Mouse (Mus musculus) limb, embryonic 12.5 days (tissue): ENCODE results near the gene Cavin2. TPM values are rescaled to one million over a fixed set of nuclear protein-coding genes. Genes with fewer than 3 reads are reported as not detected.

Experiments used
- ATAC-seq: fragments of 200-750 bp; cut with Nextera tagmentation; 2 replicates; pipeline ENCODE4 v1.8.0; 2017; ENCODE audit warnings: low read depth, moderate TSS enrichment; ENCODE audit not compliant: insufficient number of reproducible peaks, insufficient read depth, low FRiP score, low TSS enrichment
- H3K27ac ChIP-seq: fragments of 300-500 bp; sonication (generic); 2 replicates; pipeline ENCODE4 v1.5.1; 2016; ENCODE audit warnings: mild to moderate bottlenecking, moderate library complexity
- H3K27me3 ChIP-seq: fragments of 300-500 bp; sonication (generic); 2 replicates; pipeline ENCODE4 v1.6.1; 2016; ENCODE audit warnings: mild to moderate bottlenecking, moderate library complexity
- H3K36me3 ChIP-seq: fragments of 300-500 bp; sonication (generic); 2 replicates; pipeline ENCODE4 v1.6.1; 2016; ENCODE audit warnings: mild to moderate bottlenecking, moderate library complexity
- H3K4me1 ChIP-seq: fragments of 300-500 bp; sonication (generic); replicated peaks from 2 replicates; pipeline ENCODE4 v1.6.1; 2016
- H3K4me2 ChIP-seq: fragments of 300-500 bp; sonication (generic); 2 replicates; pipeline ENCODE4 v1.6.1; 2016; ENCODE audit warnings: mild to moderate bottlenecking, moderate library complexity
- H3K4me3 ChIP-seq: fragments of 300-500 bp; sonication (generic); replicated peaks from 2 replicates; pipeline ENCODE4 v1.5.1; 2016; ENCODE audit warnings: mild to moderate bottlenecking
- H3K9ac ChIP-seq: fragments of 300-500 bp; sonication (generic); replicated peaks from 2 replicates; pipeline ENCODE4 v1.6.1; 2016; ENCODE audit warnings: mild to moderate bottlenecking, moderate library complexity
- H3K9me3 ChIP-seq: fragments of 300-500 bp; sonication (generic); 2 replicates; pipeline ENCODE4 v1.6.1; 2016; ENCODE audit warnings: mild to moderate bottlenecking, moderate library complexity
- WGBS: fragments of 180-500 bp; shearing (Covaris S2); methylation state at CpG from one replicate; pipeline ENCODE4 v1.1.7; 2016; 5-methylcytosine and 5-hydroxymethylcytosine counted together
- polyA plus RNA-seq: library from polyadenylated mRNA; unstranded; fragments of >200 nt; fragmentation: Nextera tagmentation; extraction: Ambion mirVana; gene quantifications from 2 replicates; pipeline ENCODE4 v1.2.1, GENCODE M21; 2016

Gene Cavin2
- polyA plus RNA-seq: 6.3 and 8.2 TPM in 2 replicates

DNA sequence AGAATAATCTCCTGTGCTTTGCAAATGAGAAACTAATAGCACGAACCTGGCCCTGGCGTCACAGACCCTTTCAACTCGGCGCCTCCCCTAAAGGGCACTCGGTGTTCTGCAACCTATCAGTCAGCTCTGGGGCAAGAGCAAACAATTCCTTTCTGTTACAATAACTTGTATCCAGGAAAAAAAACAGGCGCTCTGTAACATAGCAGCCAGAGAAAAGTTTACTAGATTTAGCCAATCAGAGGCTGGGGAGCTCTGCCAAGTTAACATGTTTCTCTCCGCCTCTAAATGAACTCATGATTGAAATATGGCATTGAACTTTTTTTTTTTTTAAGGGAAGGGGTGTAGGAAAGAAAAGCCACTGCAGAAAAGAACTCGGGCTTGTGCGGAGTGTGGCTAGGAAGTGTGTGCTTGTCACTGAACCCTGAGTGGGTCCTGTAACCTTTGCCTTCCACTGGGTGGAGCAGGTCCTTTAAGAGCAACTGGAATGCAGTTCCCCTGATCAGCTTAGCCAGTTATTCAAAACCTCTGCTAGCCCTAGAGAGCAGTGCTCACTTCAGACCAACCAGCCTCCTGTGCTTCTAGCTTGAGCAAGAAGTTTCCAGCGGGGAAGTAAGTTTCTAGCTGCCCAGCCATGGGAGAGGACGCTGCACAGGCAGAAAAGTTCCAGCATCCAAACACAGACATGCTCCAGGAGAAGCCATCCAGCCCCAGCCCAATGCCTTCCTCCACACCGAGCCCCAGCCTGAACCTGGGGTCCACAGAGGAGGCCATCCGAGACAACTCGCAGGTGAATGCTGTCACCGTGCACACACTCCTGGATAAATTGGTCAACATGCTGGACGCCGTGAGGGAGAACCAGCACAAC, at the start of gene Cavin2:
Gene Cavin2 (plus strand): TSS at position 372 of the 865 bp plus-strand sequence.
- peak within 1 kb of the TSS; percentile 79 for H3K27ac ChIP-seq
- peak within 1 kb of the TSS; percentile 31 for H3K4me2 ChIP-seq
- H3K36me3 ChIP-seq: no peaks in the 10 kb centered on the region
- peak within 1 kb of the TSS; percentile 11 for H3K4me3 ChIP-seq
- peaks cover 26% of the 10 kb centered on the region for H3K4me1 ChIP-seq
- no peak within 1 kb of the TSS for H3K9ac ChIP-seq
- H3K27me3 ChIP-seq: no peaks in the 10 kb centered on the region
- WGBS: 52% methylated on average over 17 of the region's 17 CpGs
- peak; percentile 78 for ATAC-seq
- H3K9me3 ChIP-seq: no peaks in the 10 kb centered on the region

DNA sequence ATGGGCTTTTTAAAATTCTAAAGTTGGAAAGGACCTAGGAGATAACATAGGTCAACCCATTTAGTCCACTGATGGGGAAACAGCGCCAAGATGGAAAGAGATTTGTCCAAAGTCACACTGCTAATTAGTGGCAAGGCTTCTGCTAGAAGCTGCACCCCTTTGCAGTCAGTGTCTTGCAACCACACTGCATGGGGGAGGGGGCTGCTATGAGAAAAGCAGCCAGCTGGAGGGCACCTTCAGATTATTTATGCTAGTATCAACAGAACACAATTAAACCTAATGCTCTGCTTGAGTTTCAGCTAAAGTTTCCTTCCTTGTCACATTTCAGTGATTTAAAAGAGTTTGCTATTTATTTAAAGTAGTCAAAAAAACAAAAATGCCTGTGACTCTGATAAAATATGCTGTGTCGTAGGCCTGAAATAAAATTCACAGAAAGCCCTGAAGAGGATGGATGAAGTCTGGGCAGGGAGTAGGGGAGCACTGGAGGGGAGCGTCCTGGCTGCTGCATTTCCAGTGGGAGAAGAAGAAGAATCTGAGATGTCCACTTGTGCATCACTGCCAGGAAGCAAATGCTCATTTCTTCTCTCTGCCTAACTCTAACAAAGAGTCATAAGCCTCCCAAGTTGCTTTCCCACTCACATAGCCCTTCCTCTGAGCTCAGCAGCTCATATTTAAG, 47.5 kb upstream of the Cavin2 start:
- no peaks in the 10 kb centered on the region for H3K36me3 ChIP-seq
- H3K9ac ChIP-seq: no peak overlapping the region
- H3K27ac ChIP-seq: no peak overlapping the region
- no peak overlapping the region for H3K4me3 ChIP-seq
- no peaks in the 10 kb centered on the region for H3K9me3 ChIP-seq
- 78% methylated on average over 3 of the region's 3 CpGs for whole genome bisulfite sequencing
- no peaks in the 10 kb centered on the region for H3K4me1 ChIP-seq
- ATAC-seq: no peak
- H3K4me2 ChIP-seq: no peak overlapping the region
- no peaks in the 10 kb centered on the region for H3K27me3 ChIP-seq

DNA sequence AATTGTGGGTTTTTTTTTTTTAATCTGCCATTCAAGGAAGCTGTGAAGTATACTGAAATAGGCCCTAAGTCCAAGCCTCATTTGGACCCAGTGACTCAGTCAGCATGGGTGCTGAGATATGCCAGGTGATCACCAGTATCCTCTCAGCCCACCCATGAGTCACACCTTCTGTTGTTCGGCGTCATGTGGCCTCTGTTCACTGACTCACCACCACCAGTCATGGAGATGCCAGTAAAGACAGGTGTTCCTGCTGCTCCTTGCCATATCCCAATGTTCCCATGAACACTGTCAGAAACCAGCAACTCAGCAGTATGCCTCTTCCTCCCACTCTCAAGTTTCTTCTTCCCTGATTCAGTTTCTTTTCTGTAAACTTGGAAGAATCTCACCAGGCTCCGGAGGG, 45.6 kb upstream of the Cavin2 start:
- no peak overlapping the region for H3K4me3 ChIP-seq
- H3K36me3 ChIP-seq: no peaks in the 10 kb centered on the region
- H3K9me3 ChIP-seq: no peaks in the 10 kb centered on the region
- ATAC-seq: no peak
- no peak overlapping the region for H3K27ac ChIP-seq
- no peaks in the 10 kb centered on the region for H3K27me3 ChIP-seq
- H3K4me2 ChIP-seq: no peak overlapping the region
- no peak overlapping the region for H3K9ac ChIP-seq
- WGBS: 87% methylated on average over 3 of the region's 3 CpGs
- H3K4me1 ChIP-seq: no peaks in the 10 kb centered on the region

DNA sequence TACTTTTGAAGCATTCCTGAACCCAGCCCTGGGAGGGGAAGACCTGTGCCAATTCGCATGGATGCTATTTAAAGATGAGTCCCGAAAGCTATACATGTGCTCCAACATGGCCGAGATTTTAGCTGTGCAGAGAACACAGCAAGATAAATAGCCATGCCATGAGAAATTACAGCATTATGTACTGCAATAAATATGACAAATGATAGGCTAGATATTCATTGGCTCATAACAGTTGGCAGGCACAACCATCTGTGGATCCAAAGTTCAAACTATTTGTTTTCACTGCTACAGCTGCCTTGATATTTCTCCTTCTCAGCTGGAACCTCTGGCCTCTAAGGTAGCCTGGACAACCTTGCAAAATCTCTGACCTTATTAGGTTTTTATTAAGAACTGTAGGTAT, 45.1 kb upstream of the Cavin2 start:
- 85% methylated on average over 3 of the region's 3 CpGs for WGBS
- no peak for ATAC-seq
- H3K4me1 ChIP-seq: no peaks in the 10 kb centered on the region
- H3K4me3 ChIP-seq: no peak overlapping the region
- no peaks in the 10 kb centered on the region for H3K9me3 ChIP-seq
- no peak overlapping the region for H3K27ac ChIP-seq
- no peaks in the 10 kb centered on the region for H3K27me3 ChIP-seq
- H3K4me2 ChIP-seq: no peak overlapping the region
- no peak overlapping the region for H3K9ac ChIP-seq
- H3K36me3 ChIP-seq: no peaks in the 10 kb centered on the region

DNA sequence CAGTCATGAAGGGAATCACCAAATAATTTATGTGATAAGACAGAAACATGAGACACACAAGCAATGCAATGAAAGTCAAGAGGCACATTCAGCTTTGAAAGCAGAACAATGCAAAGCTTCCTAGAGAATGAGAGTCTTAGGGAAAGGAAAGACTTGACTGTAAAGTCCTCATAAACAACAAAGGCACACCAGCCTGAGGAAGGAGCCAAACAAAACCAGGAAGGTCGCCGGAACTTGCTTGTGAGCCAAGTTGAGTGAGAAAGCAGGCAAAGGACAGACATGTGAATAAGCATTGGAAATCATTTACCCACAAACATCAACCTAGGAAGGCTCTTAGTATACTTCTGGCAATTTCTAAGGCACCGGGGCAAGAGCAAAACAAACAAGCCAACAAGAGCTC, 43.5 kb upstream of the Cavin2 start:
- Histone ChIP-seq H3K9me3 (no peaks in the 10 kb centered on the region), H3K4me1 (no peaks in the 10 kb centered on the region), H3K4me2 (no peak overlapping the region), H3K4me3 (no peak overlapping the region), H3K27ac (no peak overlapping the region), H3K9ac (no peak overlapping the region), H3K27me3 (no peaks in the 10 kb centered on the region), H3K36me3 (no peaks in the 10 kb centered on the region)
- 89% methylated on average over 3 of the region's 3 CpGs for WGBS
- ATAC-seq: no peak

DNA sequence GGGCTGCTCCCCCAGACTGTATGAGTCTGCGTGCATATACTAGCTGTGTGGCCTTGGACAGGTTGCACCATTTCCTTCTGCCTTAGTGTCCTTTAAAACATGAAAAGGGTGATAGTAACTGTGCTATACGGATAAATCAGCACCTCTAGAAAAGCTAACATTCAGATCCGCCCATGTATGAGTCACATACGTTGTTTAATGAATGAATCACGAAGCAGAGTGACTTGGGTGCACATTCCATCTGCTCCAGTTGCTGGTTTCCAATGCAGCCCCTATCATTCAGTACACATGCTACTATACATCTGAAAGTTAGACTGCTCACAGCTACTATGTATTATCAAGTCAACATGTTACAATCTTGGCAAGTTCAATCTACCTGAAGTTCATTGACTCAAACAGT, 38.6 kb upstream of the Cavin2 start:
- Histone ChIP-seq H3K36me3 (no peaks in the 10 kb centered on the region), H3K4me3 (no peak overlapping the region), H3K27ac (no peak overlapping the region), H3K9ac (no peak overlapping the region), H3K4me2 (no peak overlapping the region), H3K4me1 (no peaks in the 10 kb centered on the region), H3K27me3 (no peaks in the 10 kb centered on the region), H3K9me3 (no peaks in the 10 kb centered on the region)
- ATAC-seq: no peak
- WGBS: 89% methylated on average over 5 of the region's 5 CpGs

DNA sequence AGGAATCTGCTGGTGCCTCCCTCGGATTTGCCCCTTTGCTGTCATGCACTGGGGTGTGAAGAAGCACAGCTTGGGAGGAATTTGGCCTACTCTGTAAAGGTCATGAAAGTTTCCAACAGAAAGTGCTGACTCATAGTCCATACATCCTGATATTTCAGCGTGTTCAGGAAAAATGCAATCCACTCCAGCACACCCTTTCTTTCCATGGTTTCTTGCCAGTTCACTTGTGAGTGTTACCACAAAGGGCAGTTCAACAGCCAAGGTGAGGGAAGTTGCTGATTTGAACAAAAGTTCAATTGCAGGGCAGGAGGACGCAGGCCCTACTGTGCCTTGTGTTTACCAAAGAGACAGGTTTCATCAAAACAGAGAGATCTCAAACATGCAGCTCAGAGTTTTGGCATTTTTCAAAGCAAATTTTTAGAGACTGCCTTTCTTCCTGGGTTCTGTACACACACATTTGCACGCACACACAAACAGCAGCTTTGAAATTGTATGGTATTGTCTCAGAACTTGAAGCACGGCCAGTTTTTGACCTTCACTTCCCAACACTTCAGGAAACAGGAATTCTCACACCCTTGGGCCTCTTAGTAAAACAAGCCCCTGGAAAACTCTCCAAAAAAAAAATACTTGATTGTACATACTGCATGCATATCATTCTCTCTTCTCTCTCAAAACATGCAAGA, 23.7 kb upstream of the Cavin2 start:
- Histone ChIP-seq H3K4me1 (peaks cover 5% of the 10 kb centered on the region), H3K36me3 (no peaks in the 10 kb centered on the region), H3K27ac (0 out of 2 replicates have a peak overlapping the region, but pooled peaks have one; percentile 9), H3K9me3 (no peaks in the 10 kb centered on the region), H3K4me2 (no peak overlapping the region), H3K27me3 (no peaks in the 10 kb centered on the region), H3K4me3 (no peak overlapping the region), H3K9ac (no peak overlapping the region)
- no peak for ATAC-seq
- 64% methylated on average over 5 of the region's 5 CpGs for WGBS

DNA sequence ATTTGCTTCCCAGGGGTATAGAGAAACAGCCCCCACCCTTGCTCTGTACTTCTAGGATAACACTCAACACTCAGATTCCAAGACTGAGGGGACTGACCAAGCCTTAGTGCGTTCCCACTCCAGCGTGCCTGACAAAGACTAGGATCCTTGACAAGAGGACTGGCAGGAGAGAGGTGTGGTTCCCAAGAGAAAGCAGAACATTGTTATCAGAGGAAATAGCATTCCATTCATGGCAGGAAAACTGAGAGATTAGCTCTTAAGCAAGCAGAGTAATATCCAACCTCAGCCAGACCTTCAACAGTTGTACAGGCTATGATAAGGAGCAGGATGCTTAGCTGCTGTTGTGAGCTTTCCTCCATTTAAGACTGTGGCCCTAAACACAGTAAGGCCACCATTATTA, 23.0 kb upstream of the Cavin2 start:
- no peak overlapping the region for H3K27ac ChIP-seq
- no peak for ATAC-seq

DNA sequence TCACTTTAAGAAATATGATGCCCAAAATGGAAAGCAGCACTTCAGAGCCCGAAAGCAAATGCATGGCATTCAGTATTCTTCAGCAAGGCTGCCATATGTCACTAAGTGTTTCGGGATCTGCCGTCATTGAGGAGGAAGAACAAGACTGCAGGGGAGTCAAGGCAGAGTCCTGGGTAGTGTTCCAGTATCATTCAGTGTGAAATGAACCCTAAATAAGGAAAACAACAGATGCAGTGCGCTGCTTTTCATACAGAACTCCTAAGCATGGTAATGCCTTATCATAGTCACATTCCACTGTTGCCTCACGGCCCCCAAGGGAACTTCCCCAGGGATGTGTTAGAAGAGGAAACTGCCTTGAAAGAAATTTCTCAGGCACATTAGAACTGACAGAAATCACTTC, 21.8 kb upstream of the Cavin2 start:
- Histone ChIP-seq H3K36me3 (no peaks in the 10 kb centered on the region), H3K4me1 (peaks cover 5% of the 10 kb centered on the region), H3K9ac (no peak overlapping the region), H3K27ac (peak overlapping the region; percentile 41), H3K4me3 (no peak overlapping the region), H3K9me3 (no peaks in the 10 kb centered on the region), H3K4me2 (peak overlapping the region; percentile 13; the same call in 1 of the 2 replicates), H3K27me3 (no peaks in the 10 kb centered on the region)
- WGBS: 35% methylated on average over 5 of the region's 5 CpGs
- ATAC-seq: no peak

More for the DNA sequence above, 23.0 kb upstream of the Cavin2 start:
- Histone ChIP-seq H3K4me1 (peaks cover 5% of the 10 kb centered on the region), H3K4me2 (no peak overlapping the region), H3K9ac (no peak overlapping the region), H3K36me3 (no peaks in the 10 kb centered on the region), H3K4me3 (no peak overlapping the region), H3K27me3 (no peaks in the 10 kb centered on the region), H3K9me3 (no peaks in the 10 kb centered on the region)
- WGBS: 83% methylated on average over 2 of the region's 2 CpGs

DNA sequence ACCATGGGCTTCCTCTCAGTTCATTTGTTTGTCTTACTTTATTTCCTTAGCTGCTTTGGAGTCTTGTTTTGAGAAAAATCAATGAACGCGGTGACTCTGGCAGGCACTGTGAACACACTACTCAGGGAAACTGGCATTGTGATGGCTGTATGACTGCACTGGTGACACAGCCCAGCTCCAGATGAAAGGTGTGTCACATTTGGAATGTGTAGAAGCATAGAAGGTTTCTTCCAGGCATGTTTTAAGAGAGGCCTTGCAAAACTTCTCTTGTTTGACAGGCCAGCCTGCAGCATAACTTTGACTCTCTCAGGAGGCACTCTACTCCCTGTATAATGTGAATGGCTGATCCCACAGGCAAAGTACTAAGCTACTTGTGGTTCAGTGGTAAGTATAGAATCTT, 20.7 kb upstream of the Cavin2 start:
- H3K36me3 ChIP-seq: no peaks in the 10 kb centered on the region
- H3K27ac ChIP-seq: no peak overlapping the region
- no peak overlapping the region for H3K4me3 ChIP-seq
- H3K9me3 ChIP-seq: no peaks in the 10 kb centered on the region
- ATAC-seq: no peak
- H3K4me2 ChIP-seq: no peak overlapping the region
- 86% methylated on average over 2 of the region's 2 CpGs for WGBS
- no peak overlapping the region for H3K9ac ChIP-seq
- H3K27me3 ChIP-seq: no peaks in the 10 kb centered on the region
- peaks cover 7% of the 10 kb centered on the region for H3K4me1 ChIP-seq

DNA sequence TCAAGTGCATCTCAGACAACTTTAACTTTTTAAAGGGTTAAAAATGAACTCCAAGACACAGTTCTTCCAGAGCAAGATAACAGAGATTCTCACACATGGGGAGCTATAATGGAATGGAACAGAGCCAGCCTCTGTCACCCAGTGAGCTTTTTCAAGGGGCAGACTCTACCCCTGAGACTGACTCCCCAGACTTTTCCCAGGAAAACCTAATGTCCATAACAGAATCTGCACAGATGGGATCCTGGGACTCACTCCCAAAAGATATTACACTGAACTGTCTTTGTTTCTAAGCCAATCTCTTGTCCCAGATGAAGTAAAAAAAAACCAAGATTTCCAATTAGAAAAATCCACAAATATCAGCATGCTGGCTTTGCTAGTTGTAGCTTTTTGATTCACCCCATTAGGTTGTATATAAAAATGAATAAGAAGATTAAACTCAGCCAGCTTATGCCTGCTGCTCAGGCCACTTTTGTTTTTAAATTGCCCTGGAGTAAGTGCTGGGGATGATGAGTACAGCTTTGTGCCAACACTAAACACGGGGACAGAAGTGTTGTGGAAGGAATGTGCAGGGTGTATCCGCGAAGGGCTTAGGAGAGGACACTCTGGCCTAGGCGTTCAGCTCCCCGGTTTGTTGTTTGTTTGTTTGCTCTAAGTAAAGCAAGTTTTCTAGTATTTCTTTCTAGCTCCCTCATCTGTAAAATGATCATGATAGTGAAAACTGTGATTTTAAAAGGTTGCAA, 18.6 kb upstream of the Cavin2 start:
- Histone ChIP-seq H3K4me2 (no peak overlapping the region), H3K4me1 (peaks cover 9% of the 10 kb centered on the region), H3K9ac (no peak overlapping the region), H3K27me3 (no peaks in the 10 kb centered on the region), H3K36me3 (no peaks in the 10 kb centered on the region), H3K27ac (no peak overlapping the region), H3K4me3 (no peak overlapping the region), H3K9me3 (no peaks in the 10 kb centered on the region)
- no peak for ATAC-seq
- 74% methylated on average over 5 of the region's 5 CpGs for WGBS
